Mouse (Mus musculus) cerebellum, adult 8-10 months (tissue): Measurements from ENCODE around the gene Gla.
"Not testable (repeated sequence)": the region's sequence is repeated elsewhere in the genome, so short reads cannot be mapped to it uniquely, and the experiment has no call there.

Experiments
- DNase-seq: peaks from one replicate; pipeline ENCODE4 v3.0.0; 2022

Gla gene

GRCm38 (mm10) chrX:134586447-134586846, 14.5 kb downstream of the Gla start:
- DNase-seq: no peak

GRCm38 (mm10) chrX:134585103-134586002, 15.6 kb downstream of the Gla start, which contains the start of gene Rpl36a:
TSS of gene Rpl36a (plus strand) at chrX:134585654.
- DNase-seq: peak; percentile 87

GRCm38 (mm10) chrX:134582888-134583669, 17.8 kb downstream of the Gla start, which contains the start of gene Btk:
TSS of gene Btk (minus strand) at chrX:134583570.
- DNase-seq: no peak

- no peak for DNase-seq
Measured at GRCm38 (mm10) chrX:134582270-134582669, 18.7 kb downstream of the Gla start.

GRCm38 (mm10) chrX:134580528-134581305, 20.2 kb downstream of the Gla start:
- DNase-seq: no peak

- DNase-seq: no peak
Measured at GRCm38 (mm10) chrX:134577896-134578295, 23.0 kb downstream of the Gla start.

- DNase-seq: no peak
Measured at GRCm38 (mm10) chrX:134566536-134567222, 34.2 kb downstream of the Gla start.

GRCm38 (mm10) chrX:134564326-134564725, 36.6 kb downstream of the Gla start:
- DNase-seq: no peak

- DNase-seq: no peak
Measured at GRCm38 (mm10) chrX:134554425-134554824, 46.5 kb downstream of the Gla start.

- no peak for DNase-seq
Measured at GRCm38 (mm10) chrX:134553326-134553725, 47.6 kb downstream of the Gla start.

- peak; percentile 39 for DNase-seq
Measured at GRCm38 (mm10) chrX:134550903-134551302, 50.0 kb downstream of the Gla start.

GRCm38 (mm10) chrX:134547330-134547729, 53.6 kb downstream of the Gla start:
- DNase-seq: no peak

GRCm38 (mm10) chrX:134541955-134542308, 59.0 kb downstream of the Gla start:
- DNase-seq: no peak

GRCm38 (mm10) chrX:134541145-134541954, 59.6 kb downstream of the Gla start, which contains the start of gene Timm8a1:
TSS of gene Timm8a1 (minus strand) at chrX:134541865.
- peak; percentile 37 for DNase-seq

- DNase-seq: no peak
Measured at GRCm38 (mm10) chrX:134540414-134541135, 60.4 kb downstream of the Gla start.

- DNase-seq: not testable (repeated sequence)
Measured at GRCm38 (mm10) chrX:134539795-134540194, 61.1 kb downstream of the Gla start.
